Mouse (Mus musculus) ES-E14 (cell line): ENCODE measurements around the gene Hsd3b4.
"Not testable (repeated sequence)": the region's sequence is repeated elsewhere in the genome, so short reads cannot be mapped to it uniquely, and the experiment has no call there.

Source experiments
- CHD2 ChIP-seq: IDR thresholded peaks from 2 replicates; pipeline ENCODE4 v1.6.1; 2014; ENCODE audit warnings: mild to moderate bottlenecking, low read depth, low read length, inconsistent platforms
- HCFC1 ChIP-seq: IDR thresholded peaks from 2 replicates; pipeline ENCODE4 v1.6.1; 2012; ENCODE audit warnings: low read length, inconsistent platforms, borderline replicate concordance; ENCODE audit not compliant: insufficient read depth
- ZC3H11A ChIP-seq: IDR thresholded peaks from 2 replicates; pipeline ENCODE4 v1.6.1; 2012; ENCODE audit warnings: low read depth, mild to moderate bottlenecking, inconsistent platforms, low read length, borderline replicate concordance
- ZNF384 ChIP-seq: IDR thresholded peaks from 2 replicates; pipeline ENCODE4 v1.6.1; 2012; ENCODE audit warnings: low read depth, low read length, inconsistent platforms

- TF ChIP-seq CHD2, ZNF384, HCFC1, ZC3H11A: not testable (repeated sequence)
Measured at GRCm38 (mm10) chr3:98494184-98494583, 16.1 kb downstream of the Hsd3b4 start.
